Mouse (Mus musculus): ENCODE results near the gene Nudt15. TPM values are rescaled to one million over a fixed set of nuclear protein-coding genes. Genes with fewer than 3 reads are reported as not detected.

The Nudt15 gene
- polyA plus RNA-seq, 1 experiment, result 2.2 TPM

GRCm38 (mm10) chr14:73524136-73524535 is 23.9 kb downstream of the Nudt15 start:
- TF ChIP-seq FOSL1 (IDR thresholded peaks at IDR 0.05; ENCODE audit: insufficient read depth, low read length, poor library complexity, severe bottlenecking) (no peak), CEBPB (IDR thresholded peaks at IDR 0.05; ENCODE audit: low read depth) (no peak), MYOD1 (IDR thresholded peaks at IDR 0.05; ENCODE audit: control insufficient read depth, insufficient read length, low read depth) (no peak), CTCF (IDR thresholded peaks at IDR 0.05; ENCODE audit: control insufficient read depth, insufficient read depth, insufficient read length) (no peak), MYOG (IDR thresholded peaks at IDR 0.05; ENCODE audit: control insufficient read depth, extremely low read depth, insufficient read length) (no peak), USF1 (IDR thresholded peaks at IDR 0.05; ENCODE audit: low read depth) (no peak), MAX (IDR thresholded peaks at IDR 0.05) (no peak)
- Histone ChIP-seq H3K27me3 (ENCODE audit: control insufficient read depth, insufficient read depth, insufficient read length) (no peaks in the 10 kb centered on the region), H3K36me3 (ENCODE audit: control insufficient read depth, insufficient read depth) (no peaks in the 10 kb centered on the region), H3K79me2 (ENCODE audit: control insufficient read depth, insufficient read depth) (no peaks in the 10 kb centered on the region), H3ac (ENCODE audit: control insufficient read depth, insufficient read length, low read depth) (no peak overlapping the region), H3K79me3 (ENCODE audit: low read depth) (no peaks in the 10 kb centered on the region), H3K4me3 (ENCODE audit: insufficient read depth, poor library complexity, severe bottlenecking) (no peak overlapping the region)

- no peak for TF ChIP-seq CEBPB (IDR thresholded peaks at IDR 0.05; ENCODE audit: low read depth)
- no peak for TF ChIP-seq MYOD1 (IDR thresholded peaks at IDR 0.05; ENCODE audit: control insufficient read depth, insufficient read length, low read depth)
- no peak for TF ChIP-seq MAX (IDR thresholded peaks at IDR 0.05)
- TF ChIP-seq MYOG (IDR thresholded peaks at IDR 0.05; ENCODE audit: control insufficient read depth, extremely low read depth, insufficient read length), result no peak
- TF ChIP-seq FOSL1 (IDR thresholded peaks at IDR 0.05; ENCODE audit: insufficient read depth, low read length, poor library complexity, severe bottlenecking), result no peak
- peak; percentile 93 for TF ChIP-seq CTCF (IDR thresholded peaks at IDR 0.05; ENCODE audit: control insufficient read depth, insufficient read depth, insufficient read length)
- TF ChIP-seq USF1 (IDR thresholded peaks at IDR 0.05; ENCODE audit: low read depth), result peak; percentile 55
- Histone ChIP-seq H3K27me3 (ENCODE audit: control insufficient read depth, insufficient read depth, insufficient read length) (no peaks in the 10 kb centered on the region), H3ac (ENCODE audit: control insufficient read depth, insufficient read length, low read depth) (peak within 1 kb of the TSS; percentile 76), H3K36me3 (ENCODE audit: control insufficient read depth, insufficient read depth) (peaks cover 14% of the 10 kb centered on the region), H3K79me3 (ENCODE audit: low read depth) (peaks cover 19% of the 10 kb centered on the region), H3K79me2 (ENCODE audit: control insufficient read depth, insufficient read depth) (peaks cover 41% of the 10 kb centered on the region), H3K4me3 (ENCODE audit: insufficient read depth, poor library complexity, severe bottlenecking) (peak within 1 kb of the TSS; percentile 89)
These were observed 38.1 kb downstream of the Nudt15 start, which contains the start of gene Med4 for GRCm38 (mm10) chr14:73509765-73510423. Gene Med4, plus strand, starts transcription at chr14:73510025.

GRCm38 (mm10) chr14:73508630-73509395 is 39.2 kb downstream of the Nudt15 start:
- H3ac ChIP-seq (ENCODE audit: control insufficient read depth, insufficient read length, low read depth), result no peak overlapping the region
- H3K27me3 ChIP-seq (ENCODE audit: control insufficient read depth, insufficient read depth, insufficient read length), result no peaks in the 10 kb centered on the region
- H3K4me3 ChIP-seq (ENCODE audit: insufficient read depth, poor library complexity, severe bottlenecking), result no peak overlapping the region
- H3K36me3 ChIP-seq (ENCODE audit: control insufficient read depth, insufficient read depth), result peaks cover 3% of the 10 kb centered on the region
- peaks cover 38% of the 10 kb centered on the region for H3K79me2 ChIP-seq (ENCODE audit: control insufficient read depth, insufficient read depth)
- TF ChIP-seq MAX (IDR thresholded peaks at IDR 0.05) (no peak), CTCF (IDR thresholded peaks at IDR 0.05; ENCODE audit: control insufficient read depth, insufficient read depth, insufficient read length) (no peak), FOSL1 (IDR thresholded peaks at IDR 0.05; ENCODE audit: insufficient read depth, low read length, poor library complexity, severe bottlenecking) (no peak), MYOD1 (IDR thresholded peaks at IDR 0.05; ENCODE audit: control insufficient read depth, insufficient read length, low read depth) (no peak), CEBPB (IDR thresholded peaks at IDR 0.05; ENCODE audit: low read depth) (no peak), MYOG (IDR thresholded peaks at IDR 0.05; ENCODE audit: control insufficient read depth, extremely low read depth, insufficient read length) (no peak), USF1 (IDR thresholded peaks at IDR 0.05; ENCODE audit: low read depth) (no peak)
- peaks cover 19% of the 10 kb centered on the region for H3K79me3 ChIP-seq (ENCODE audit: low read depth)

GRCm38 (mm10) chr14:73507702-73508376 is 40.2 kb downstream of the Nudt15 start:
- Histone ChIP-seq H3K4me3 (ENCODE audit: insufficient read depth, poor library complexity, severe bottlenecking) (no peak overlapping the region), H3K36me3 (ENCODE audit: control insufficient read depth, insufficient read depth) (no peaks in the 10 kb centered on the region), H3K27me3 (ENCODE audit: control insufficient read depth, insufficient read depth, insufficient read length) (no peaks in the 10 kb centered on the region), H3K79me3 (ENCODE audit: low read depth) (peaks cover 18% of the 10 kb centered on the region), H3ac (ENCODE audit: control insufficient read depth, insufficient read length, low read depth) (no peak overlapping the region), H3K79me2 (ENCODE audit: control insufficient read depth, insufficient read depth) (peaks cover 31% of the 10 kb centered on the region)
- no peak for TF ChIP-seq USF1 (IDR thresholded peaks at IDR 0.05; ENCODE audit: low read depth)

GRCm38 (mm10) chr14:73507200-73507599 is 40.8 kb downstream of the Nudt15 start:
- no peak for TF ChIP-seq USF1 (IDR thresholded peaks at IDR 0.05; ENCODE audit: low read depth)
- TF ChIP-seq MAX (IDR thresholded peaks at IDR 0.05), result no peak
- no peak for TF ChIP-seq CTCF (IDR thresholded peaks at IDR 0.05; ENCODE audit: control insufficient read depth, insufficient read depth, insufficient read length)
- TF ChIP-seq MYOG (IDR thresholded peaks at IDR 0.05; ENCODE audit: control insufficient read depth, extremely low read depth, insufficient read length), result no peak
- TF ChIP-seq CEBPB (IDR thresholded peaks at IDR 0.05; ENCODE audit: low read depth), result no peak
- TF ChIP-seq MYOD1 (IDR thresholded peaks at IDR 0.05; ENCODE audit: control insufficient read depth, insufficient read length, low read depth), result no peak
- no peaks in the 10 kb centered on the region for H3K27me3 ChIP-seq (ENCODE audit: control insufficient read depth, insufficient read depth, insufficient read length)
- peaks cover 24% of the 10 kb centered on the region for H3K79me2 ChIP-seq (ENCODE audit: control insufficient read depth, insufficient read depth)
- no peak overlapping the region for H3K4me3 ChIP-seq (ENCODE audit: insufficient read depth, poor library complexity, severe bottlenecking)
- H3ac ChIP-seq (ENCODE audit: control insufficient read depth, insufficient read length, low read depth), result no peak overlapping the region
- H3K79me3 ChIP-seq (ENCODE audit: low read depth), result peaks cover 13% of the 10 kb centered on the region
- H3K36me3 ChIP-seq (ENCODE audit: control insufficient read depth, insufficient read depth), result no peaks in the 10 kb centered on the region
